Mouse (Mus musculus): ENCODE data around the gene Hoxb9.

Gene Hoxb9

GRCm38 (mm10) chr11:96267021-96267920, 4.0 kb upstream of the Hoxb9 start:
- in situ Hi-C loops (cut with MboI) = no loop called here

GRCm38 (mm10) chr11:96268031-96268745, 3.1 kb upstream of the Hoxb9 start:
- in situ Hi-C loops (cut with MboI) = no loop called here

- in situ Hi-C loops (cut with MboI) = no loop called here
Observed at GRCm38 (mm10) chr11:96269869-96270268, 1.4 kb upstream of the Hoxb9 start.

GRCm38 (mm10) chr11:96271541-96272011, 319 bp downstream of the Hoxb9 start:
- in situ Hi-C loops (cut with MboI) = no loop called here

GRCm38 (mm10) chr11:96272024-96272921, 1.0 kb downstream of the Hoxb9 start:
- in situ Hi-C loops (cut with MboI) = no loop called here

GRCm38 (mm10) chr11:96274428-96274827, 3.2 kb downstream of the Hoxb9 start:
- in situ Hi-C loops (cut with MboI) = no loop called here

- in situ Hi-C loops (cut with MboI) = loop anchor here (25.0 kb wide), 1 partner anchor 586 kb away; no protein-coding TSS in a partner anchor
Observed at GRCm38 (mm10) chr11:96275896-96276295, 4.6 kb downstream of the Hoxb9 start.

- in situ Hi-C loops (cut with MboI) = loop anchor here (25.0 kb wide), 1 partner anchor 585 kb away; no protein-coding TSS in a partner anchor
Observed at GRCm38 (mm10) chr11:96277151-96278044, 6.1 kb downstream of the Hoxb9 start.

GRCm38 (mm10) chr11:96278324-96278723, 7.1 kb downstream of the Hoxb9 start:
- in situ Hi-C loops (cut with MboI) = loop anchor here (25.0 kb wide), 1 partner anchor 584 kb away; no protein-coding TSS in a partner anchor

- in situ Hi-C loops (cut with MboI) = loop anchor here (25.0 kb wide), 1 partner anchor 584 kb away; no protein-coding TSS in a partner anchor
Observed at GRCm38 (mm10) chr11:96278773-96279172, 7.5 kb downstream of the Hoxb9 start.

GRCm38 (mm10) chr11:96279421-96280233, 8.4 kb downstream of the Hoxb9 start:
- in situ Hi-C loops (cut with MboI) = loop anchor here (25.0 kb wide), 1 partner anchor 583 kb away; no protein-coding TSS in a partner anchor

- in situ Hi-C loops (cut with MboI) = loop anchor here (25.0 kb wide), 1 partner anchor 582 kb away; no protein-coding TSS in a partner anchor
Observed at GRCm38 (mm10) chr11:96280399-96281378, 9.4 kb downstream of the Hoxb9 start.

- in situ Hi-C loops (cut with MboI) = loop anchor here (25.0 kb wide), 1 partner anchor 581 kb away; no protein-coding TSS in a partner anchor
Observed at GRCm38 (mm10) chr11:96281396-96281795, 10.1 kb downstream of the Hoxb9 start.

GRCm38 (mm10) chr11:96281855-96282570, 10.8 kb downstream of the Hoxb9 start, which contains the start of gene Hoxb8:
TSS of gene Hoxb8 (plus strand) at chr11:96281905.
- in situ Hi-C loops (cut with MboI) = loop anchor here (25.0 kb wide), 1 partner anchor 580 kb away; no protein-coding TSS in a partner anchor

GRCm38 (mm10) chr11:96282795-96283430, 11.7 kb downstream of the Hoxb9 start:
- in situ Hi-C loops (cut with MboI) = loop anchor here (25.0 kb wide), 1 partner anchor 579 kb away; no protein-coding TSS in a partner anchor

GRCm38 (mm10) chr11:96284041-96284749, 12.9 kb downstream of the Hoxb9 start:
- in situ Hi-C loops (cut with MboI) = loop anchor here (25.0 kb wide), 1 partner anchor 578 kb away; no protein-coding TSS in a partner anchor
